Mouse (Mus musculus): ENCODE measurements around the gene Gm21866. TPM values are rescaled to one million over a fixed set of nuclear protein-coding genes. Genes with fewer than 3 reads are reported as not detected.
"Not testable (repeated sequence)": the region's sequence is repeated elsewhere in the genome, so short reads cannot be mapped to it uniquely, and the experiment has no call there.

Gene Gm21866
- not detected in 2 replicates for polyA plus RNA-seq (2015; fragmentation: Nextera tagmentation; extraction: Ambion mirVana)

GRCm38 (mm10) chrY:13465479-13465878 lies at the start of gene Gm21866:
Gene Gm21866, minus strand, starts transcription at chrY:13465579.
- not testable (repeated sequence) for H3K27ac ChIP-seq (ENCODE audit: low read depth, low read length); H3K27me3 ChIP-seq (replicated peaks; ENCODE audit: control insufficient read depth, insufficient read depth, low read length); H3K36me3 ChIP-seq (ENCODE audit: control insufficient read depth, insufficient read depth); H3K9me3 ChIP-seq (ENCODE audit: control insufficient read depth); H3K4me1 ChIP-seq (replicated peaks; ENCODE audit: control insufficient read depth, insufficient read depth, low read length); ATAC-seq; H3K4me2 ChIP-seq (replicated peaks; ENCODE audit: low read depth); H3K4me3 ChIP-seq (ENCODE audit: low read depth, low read length); H3K9ac ChIP-seq (ENCODE audit: low read depth, low read length)
- 83% methylated on average over 1 of the region's 3 CpGs for WGBS

- not testable (repeated sequence) for H3K27ac ChIP-seq (ENCODE audit: low read depth, low read length); H3K9me3 ChIP-seq (ENCODE audit: control insufficient read depth); H3K9ac ChIP-seq (ENCODE audit: low read depth, low read length); H3K36me3 ChIP-seq (ENCODE audit: control insufficient read depth, insufficient read depth); H3K4me2 ChIP-seq (replicated peaks; ENCODE audit: low read depth); H3K4me3 ChIP-seq (ENCODE audit: low read depth, low read length); H3K4me1 ChIP-seq (replicated peaks; ENCODE audit: control insufficient read depth, insufficient read depth, low read length); H3K27me3 ChIP-seq (replicated peaks; ENCODE audit: control insufficient read depth, insufficient read depth, low read length); ATAC-seq
- no CpG with 5 or more reads among the region's 1 CpGs for WGBS
These were observed 28.3 kb upstream of the Gm21866 start, which contains the start of gene Gm20773 for GRCm38 (mm10) chrY:13493726-13494125. Gene Gm20773, plus strand, starts transcription at chrY:13494026.

Other genes starting within 250 kb of the Gm21866 start
- not detected in 2 replicates for gene Gm21828, start 241.7 kb downstream of the Gm21866 start, polyA plus RNA-seq (2015; fragmentation: Nextera tagmentation; extraction: Ambion mirVana)
- gene Gm21440, start 213.2 kb downstream of the Gm21866 start, polyA plus RNA-seq (2015; fragmentation: Nextera tagmentation; extraction: Ambion mirVana), result not detected in 2 replicates
- gene Gm21454, start 213.1 kb downstream of the Gm21866 start, polyA plus RNA-seq (2015; fragmentation: Nextera tagmentation; extraction: Ambion mirVana), result not detected in 2 replicates
- not detected in 2 replicates for gene Gm21725, start 116.5 kb downstream of the Gm21866 start, polyA plus RNA-seq (2015; fragmentation: Nextera tagmentation; extraction: Ambion mirVana)
- gene Gm20773, start 28.4 kb upstream of the Gm21866 start, polyA plus RNA-seq (2015; fragmentation: Nextera tagmentation; extraction: Ambion mirVana), result not detected in 2 replicates

All from intestine, postnatal 0 days (tissue).